9 mouse cellular contexts compared by ENCODE assay signal in genomic region chr2:162131607-162132304, GRCm38 (mm10).
A peak's percentile ranks its signal among the peaks of the same experiment; 100 is the strongest.
DNase-seq lines count a peak whose midpoint lies in the region; ATAC-seq lines count a peak whose summit lies in the region.
"Had no signal": no experiment of that assay in that cellular context is flagged by ENCODE, and none has a peak within 500 bp of the region (broad histone marks: within the 10 kb centered on the region; RNA-seq: fewer than 3 reads in every experiment).

No protein-coding gene starts in this region.

- no peaks in the 10 kb centered on the region for H3K36me3 ChIP-seq in forebrain, embryonic 11.5 days (ENCODE audit: control insufficient read depth, insufficient read depth, low read length)
- no peaks in the 10 kb centered on the region for H3K36me3 ChIP-seq in forebrain, embryonic 10.5 days (replicated peaks)
- H3K36me3 ChIP-seq in forebrain, embryonic 12.5 days (replicated peaks), result no peaks in the 10 kb centered on the region
- H3K36me3 ChIP-seq in kidney, embryonic 14.5 days (ENCODE audit: control insufficient read depth, insufficient read depth, low read length), result no peaks in the 10 kb centered on the region
- H3K36me3 ChIP-seq in midbrain, embryonic 12.5 days, result no peaks in the 10 kb centered on the region
- H3K36me3 ChIP-seq: liver, embryonic 15.5 days had no signal

- no peak overlapping the region for H3K4me3 ChIP-seq in forebrain, embryonic 11.5 days (ENCODE audit: low read depth, low read length)
- no peak overlapping the region for H3K4me3 ChIP-seq in forebrain, embryonic 10.5 days
- no peak overlapping the region for H3K4me3 ChIP-seq in forebrain, embryonic 12.5 days (replicated peaks)
- no peak overlapping the region for H3K4me3 ChIP-seq in kidney, embryonic 14.5 days (ENCODE audit: low read length)
- no peak overlapping the region for H3K4me3 ChIP-seq in midbrain, embryonic 12.5 days
- H3K4me3 ChIP-seq: liver, embryonic 15.5 days had no signal

- 67% methylated on average over 4 of the region's 4 CpGs for WGBS in forebrain, embryonic 11.5 days
- 78% methylated on average over 4 of the region's 4 CpGs for WGBS in forebrain, embryonic 10.5 days
- WGBS in forebrain, embryonic 12.5 days, result 44% methylated on average over 4 of the region's 4 CpGs
- 68% methylated on average over 4 of the region's 4 CpGs for WGBS in kidney, embryonic 14.5 days
- 67% methylated on average over 4 of the region's 4 CpGs for WGBS in midbrain, embryonic 12.5 days

- H3K27ac ChIP-seq in forebrain, embryonic 11.5 days (ENCODE audit: low read depth, low read length), result no peak overlapping the region
- H3K27ac ChIP-seq in forebrain, embryonic 10.5 days, result no peak overlapping the region
- no peak overlapping the region for H3K27ac ChIP-seq in forebrain, embryonic 12.5 days
- H3K27ac ChIP-seq in kidney, embryonic 14.5 days (ENCODE audit: low read depth, low read length), result peak overlapping the region; percentile 17; the same call in 1 of the 2 replicates
- no peak overlapping the region for H3K27ac ChIP-seq in midbrain, embryonic 12.5 days (replicated peaks)
- H3K27ac ChIP-seq: liver, embryonic 15.5 days had no signal

- H3K9me3 ChIP-seq in forebrain, embryonic 11.5 days (ENCODE audit: control insufficient read depth, low read length), result no peaks in the 10 kb centered on the region
- no peaks in the 10 kb centered on the region for H3K9me3 ChIP-seq in forebrain, embryonic 10.5 days
- no peaks in the 10 kb centered on the region for H3K9me3 ChIP-seq in forebrain, embryonic 12.5 days
- no peaks in the 10 kb centered on the region for H3K9me3 ChIP-seq in kidney, embryonic 14.5 days (ENCODE audit: control insufficient read depth, low read length)
- no peaks in the 10 kb centered on the region for H3K9me3 ChIP-seq in midbrain, embryonic 12.5 days
- H3K9me3 ChIP-seq: liver, embryonic 15.5 days had no signal

- peak; percentile 52 for DNase-seq in forebrain, embryonic 11.5 days (ENCODE audit: low spot score)
- DNase-seq in forebrain, embryonic 10.5 days (ENCODE audit: extremely low spot score, low spot score), result no peak
- DNase-seq in cerebellum, adult 9-10 months, result no peak
- no peak for DNase-seq in layer of hippocampus, adult 11-12 months (ENCODE audit: low spot score)
- DNase-seq in left cerebral cortex, adult 8-10 months (ENCODE audit: low spot score in 2 of 2), result no peak

- no peak overlapping the region for H3K4me2 ChIP-seq in forebrain, embryonic 11.5 days (ENCODE audit: low read depth, low read length, severe bottlenecking)
- H3K4me2 ChIP-seq in forebrain, embryonic 12.5 days, result no peak overlapping the region
- H3K4me2 ChIP-seq in kidney, embryonic 14.5 days (replicated peaks; ENCODE audit: low read depth, low read length), result no peak overlapping the region
- H3K4me2 ChIP-seq in midbrain, embryonic 12.5 days (replicated peaks), result no peak overlapping the region
- H3K4me2 ChIP-seq: liver, embryonic 15.5 days had no signal

- no peaks in the 10 kb centered on the region for H3K4me1 ChIP-seq in forebrain, embryonic 11.5 days (replicated peaks; ENCODE audit: control insufficient read depth, insufficient read depth, low read length)
- peaks cover 5% of the 10 kb centered on the region; the same call in 1 of the 2 replicates for H3K4me1 ChIP-seq in forebrain, embryonic 10.5 days
- H3K4me1 ChIP-seq in forebrain, embryonic 12.5 days, result peaks cover 5% of the 10 kb centered on the region; the same call in 1 of the 2 replicates
- no peaks in the 10 kb centered on the region for H3K4me1 ChIP-seq in kidney, embryonic 14.5 days (ENCODE audit: control insufficient read depth, insufficient read depth, low read length)
- no peaks in the 10 kb centered on the region for H3K4me1 ChIP-seq in midbrain, embryonic 12.5 days
- H3K4me1 ChIP-seq: liver, embryonic 15.5 days had no signal

- peak; percentile 85 for ATAC-seq in forebrain, embryonic 11.5 days (replicated peaks; ENCODE audit: low FRiP score)
- ATAC-seq in forebrain, embryonic 12.5 days (ENCODE audit: low FRiP score), result peak; percentile 89
- ATAC-seq in kidney, embryonic 14.5 days (ENCODE audit: low FRiP score, low TSS enrichment), result peak; percentile 94
- ATAC-seq in midbrain, embryonic 12.5 days (ENCODE audit: low FRiP score, low read depth), result peak; percentile 90

- H3K27me3 ChIP-seq in forebrain, embryonic 11.5 days (ENCODE audit: control insufficient read depth, insufficient read depth, low read length), result 0 out of 2 replicates have a peak, but pooled peaks cover 2% of the 10 kb centered on the region
- peaks cover 15% of the 10 kb centered on the region; the same call in 1 of the 2 replicates for H3K27me3 ChIP-seq in forebrain, embryonic 10.5 days (ENCODE audit: poor library complexity, severe bottlenecking)
- H3K27me3 ChIP-seq in forebrain, embryonic 12.5 days, result peaks cover 72% of the 10 kb centered on the region
- H3K27me3 ChIP-seq in kidney, embryonic 14.5 days (ENCODE audit: control insufficient read depth, insufficient read depth, low read length), result no peaks in the 10 kb centered on the region
- H3K27me3 ChIP-seq in midbrain, embryonic 12.5 days, result 0 out of 2 replicates have a peak, but pooled peaks cover 4% of the 10 kb centered on the region
- H3K27me3 ChIP-seq: liver, embryonic 15.5 days had no signal

- no peak overlapping the region for H3K9ac ChIP-seq in forebrain, embryonic 11.5 days (ENCODE audit: low read length)
- no peak overlapping the region for H3K9ac ChIP-seq in forebrain, embryonic 12.5 days
- H3K9ac ChIP-seq in kidney, embryonic 14.5 days (ENCODE audit: low read depth, low read length), result no peak overlapping the region
- no peak overlapping the region for H3K9ac ChIP-seq in midbrain, embryonic 12.5 days (replicated peaks)
- H3K9ac ChIP-seq: liver, embryonic 15.5 days had no signal
